In genomic region chr6:99552816-99553215, GRCm38 (mm10) we compare ENCODE assay signal across 21 mouse cellular contexts. TPM values are rescaled to one million over a fixed set of nuclear protein-coding genes. Genes with fewer than 3 reads are reported as not detected.
A peak's percentile ranks its signal among the peaks of the same experiment; 100 is the strongest.
DNase-seq lines count a peak whose midpoint lies in the region; ATAC-seq lines count a peak whose summit lies in the region.
"Had no signal": no experiment of that assay in that cellular context is flagged by ENCODE, and none has a peak within 500 bp of the region (broad histone marks: within the 10 kb centered on the region; RNA-seq: fewer than 3 reads in every experiment).

No protein-coding gene starts in this region.

- no peaks in the 10 kb centered on the region for H3K27me3 ChIP-seq in neural tube, embryonic 15.5 days (replicated peaks)
- H3K27me3 ChIP-seq: CH12.LX; embryonic facial prominence, embryonic 12.5 days; forebrain, embryonic 13.5 days; forebrain, embryonic 15.5 days had no signal

- H3K36me3 ChIP-seq in neural tube, embryonic 15.5 days: no peaks in the 10 kb centered on the region
- H3K36me3 ChIP-seq: embryonic facial prominence, embryonic 10.5 days; embryonic facial prominence, embryonic 12.5 days; forebrain, embryonic 15.5 days; G1E had no signal

- no peaks in the 10 kb centered on the region for H3K9me3 ChIP-seq in neural tube, embryonic 15.5 days (replicated peaks)
- H3K9me3 ChIP-seq: embryonic facial prominence, embryonic 10.5 days; embryonic facial prominence, embryonic 12.5 days; forebrain, embryonic 13.5 days; forebrain, embryonic 15.5 days; G1E had no signal

- no peak for ATAC-seq in neural tube, embryonic 15.5 days (ENCODE audit: low FRiP score)
- ATAC-seq: CD4-positive, CD25-positive, alpha-beta regulatory T cell, adult 4 months; forebrain, embryonic 13.5 days; forebrain, embryonic 15.5 days; forebrain, postnatal 0 days had no signal

- no peak overlapping the region for H3K4me2 ChIP-seq in neural tube, embryonic 15.5 days
- H3K4me2 ChIP-seq: embryonic facial prominence, embryonic 12.5 days; forebrain, embryonic 13.5 days; forebrain, embryonic 15.5 days had no signal

- WGBS in neural tube, embryonic 15.5 days: 67% methylated on average over 1 of the region's 1 CpGs

- H3K27ac ChIP-seq in neural tube, embryonic 15.5 days (replicated peaks): no peak overlapping the region
- H3K27ac ChIP-seq: embryonic facial prominence, embryonic 10.5 days; embryonic facial prominence, embryonic 12.5 days; forebrain, embryonic 13.5 days; forebrain, embryonic 15.5 days had no signal

- DNase-seq in adrenal gland, adult (ENCODE audit: inconsistent age in 2 of 2, low spot score in 1 of 2): peak; percentile 72 to 84
- no peak for DNase-seq in adrenal gland, postnatal 4 days (ENCODE audit: low spot score in 2 of 2)
- DNase-seq in adrenal gland, adult 8-10 months: peak; percentile 40
- DNase-seq in adrenal gland, postnatal 14 days: peak; percentile 62
- peak; percentile 46 to 65 for DNase-seq in adrenal gland, postnatal 36 days
- no peak for DNase-seq in frontal cortex, postnatal 25 days (ENCODE audit: low spot score in 2 of 2)
- DNase-seq: B cell, adult 2 months; cerebellum, adult 11-12 months; cerebellum, adult 2 months; cerebellum, adult 9-10 months; cerebellum, postnatal 10 days; cerebellum, postnatal 25 days; forebrain, postnatal 0 days had no signal

- H3K9ac ChIP-seq in neural tube, embryonic 15.5 days (replicated peaks): no peak overlapping the region
- H3K9ac ChIP-seq: embryonic facial prominence, embryonic 12.5 days; forebrain, embryonic 13.5 days; forebrain, embryonic 15.5 days; forebrain, postnatal 0 days had no signal

- H3K4me3 ChIP-seq in neural tube, embryonic 15.5 days (replicated peaks): no peak overlapping the region
- H3K4me3 ChIP-seq: embryonic facial prominence, embryonic 10.5 days; embryonic facial prominence, embryonic 12.5 days; forebrain, embryonic 13.5 days; forebrain, embryonic 15.5 days had no signal

- no peaks in the 10 kb centered on the region for H3K4me1 ChIP-seq in neural tube, embryonic 15.5 days
- H3K4me1 ChIP-seq: embryonic facial prominence, embryonic 10.5 days; embryonic facial prominence, embryonic 12.5 days; forebrain, embryonic 13.5 days; forebrain, embryonic 15.5 days had no signal

RNA-seq across cellular contexts. Expression of gene Foxp1, which starts 30.3 kb away (rescaled TPM):
- total RNA-seq in adrenal gland, postnatal 4 days (2021): 10 to 100 TPM; 69.8 to 75.1 TPM
- 10 to 100 TPM; 37.1 to 93.2 (median 58.8) TPM for total RNA-seq in adrenal gland, adult 8-10 months (2022)
- total RNA-seq in adrenal gland, postnatal 14 days (2021): 46.4 and 64.0 TPM in 2 replicates
- total RNA-seq in adrenal gland, postnatal 36 days (2021): 10 to 100 TPM; 39.0 to 40.6 TPM
- 51.0 and 63.9 TPM in 2 replicates for polyA plus RNA-seq in neural tube, embryonic 15.5 days (2015; fragmentation: Nextera tagmentation; extraction: Ambion mirVana)

Comparison
In these comparisons a context has a peak if more than half of its experiments do, and no peak if none do; other contexts are left out.
1. DNase-seq: peak in adrenal gland, adult (2 of 2), adrenal gland, adult 8-10 months (single experiment), adrenal gland, postnatal 14 days (single experiment) and adrenal gland, postnatal 36 days (2 of 2); none in adrenal gland, postnatal 4 days (0 of 2) and frontal cortex, postnatal 25 days (0 of 2).